Mouse (Mus musculus) heart, postnatal 0 days (tissue): Measurements from ENCODE around the gene Hoxb9. TPM values are rescaled to one million over a fixed set of nuclear protein-coding genes. Genes with fewer than 3 reads are reported as not detected.
A peak's percentile ranks its signal among the peaks of the same experiment; 100 is the strongest.

Experiments
- ATAC-seq: fragments of 200-750 bp; cut with Nextera tagmentation; 2 replicates; pipeline ENCODE4 v1.8.0; 2017; ENCODE audit warnings: low read depth, moderate number of reproducible peaks, moderate library complexity; ENCODE audit not compliant: insufficient read depth
- DNase-seq: peaks from one replicate; pipeline ENCODE4 v3.0.0-alpha.2; 2016; ENCODE audit warnings: low spot score
- H3K27ac ChIP-seq: fragments of 300-500 bp; sonication (generic); 2 replicates; pipeline ENCODE4 v1.5.1; 2014; ENCODE audit warnings: low read depth, mild to moderate bottlenecking
- H3K27me3 ChIP-seq: fragments of 300-500 bp; sonication (generic); 2 replicates; pipeline ENCODE4 v1.6.1; 2014; ENCODE audit warnings: low read length, mixed read lengths; ENCODE audit not compliant: control insufficient read depth, insufficient read depth
- H3K36me3 ChIP-seq: fragments of 300-500 bp; sonication (generic); replicated peaks from 2 replicates; pipeline ENCODE4 v1.6.1; 2014; ENCODE audit warnings: low read length, mixed read lengths; ENCODE audit not compliant: control insufficient read depth, insufficient read depth
- H3K4me1 ChIP-seq: fragments of 300-500 bp; sonication (generic); 2 replicates; pipeline ENCODE4 v1.6.1; 2014; ENCODE audit warnings: antibody characterized with exemption; ENCODE audit not compliant: control insufficient read depth, insufficient read depth
- H3K4me2 ChIP-seq: fragments of 300-500 bp; sonication (generic); 2 replicates; pipeline ENCODE4 v1.6.1; 2014; ENCODE audit warnings: low read depth, mild to moderate bottlenecking, low read length, moderate library complexity
- H3K4me3 ChIP-seq: fragments of 300-500 bp; sonication (generic); 2 replicates; pipeline ENCODE4 v1.5.1; 2014; ENCODE audit warnings: low read depth, low read length
- H3K9ac ChIP-seq: fragments of 300-500 bp; sonication (generic); replicated peaks from 2 replicates; pipeline ENCODE4 v1.6.1; 2014; ENCODE audit warnings: low read depth, low read length, mixed read lengths
- H3K9me3 ChIP-seq: fragments of 300-500 bp; sonication (generic); replicated peaks from 2 replicates; pipeline ENCODE4 v1.6.1; 2016; ENCODE audit warnings: low read length; ENCODE audit not compliant: control insufficient read depth
- CTCF ChIP-seq: IDR thresholded peaks from 2 replicates; pipeline ENCODE4 v1.5.1; 2016; ENCODE audit warnings: antibody characterized with exemption, control low read depth, low read depth
- EP300 ChIP-seq: IDR thresholded peaks from 2 replicates; pipeline ENCODE4 v1.6.1; 2016; ENCODE audit warnings: antibody characterized with exemption, low read depth
- WGBS: fragments of 180-500 bp; shearing (Covaris S2); extraction: QIAGEN DNeasy Blood & Tissue Kit; methylation state at CpG from one replicate; pipeline ENCODE4 v1.1.7; 2014; 5-methylcytosine and 5-hydroxymethylcytosine counted together
- microRNA counts: library from miRNA; unstranded; fragments of <30 nt; microRNA quantifications from one replicate; lab custom pipeline; 2015
- microRNA-seq: library from miRNA; unstranded; fragments of <30 nt; microRNA quantifications from one replicate; pipeline ENCODE4, GENCODE M21; 2016
- polyA plus RNA-seq: library from polyadenylated mRNA; unstranded; fragments of >200 nt; fragmentation: Nextera tagmentation; extraction: Ambion mirVana; gene quantifications from 2 replicates; pipeline ENCODE4 v1.2.1, GENCODE M21; 2015
- total RNA-seq: library from RNA; depleted of rRNA; stranded (reverse); fragments of >200 nt; gene quantifications from 2 replicates; pipeline ENCODE4 v1.2.3, GENCODE M21; 2014; ENCODE audit warnings: low replicate concordance; rRNA removed

Gene Hoxb9
- total and polyA plus RNA-seq, 2 experiments from 2014 or later, result not detected

DNA sequence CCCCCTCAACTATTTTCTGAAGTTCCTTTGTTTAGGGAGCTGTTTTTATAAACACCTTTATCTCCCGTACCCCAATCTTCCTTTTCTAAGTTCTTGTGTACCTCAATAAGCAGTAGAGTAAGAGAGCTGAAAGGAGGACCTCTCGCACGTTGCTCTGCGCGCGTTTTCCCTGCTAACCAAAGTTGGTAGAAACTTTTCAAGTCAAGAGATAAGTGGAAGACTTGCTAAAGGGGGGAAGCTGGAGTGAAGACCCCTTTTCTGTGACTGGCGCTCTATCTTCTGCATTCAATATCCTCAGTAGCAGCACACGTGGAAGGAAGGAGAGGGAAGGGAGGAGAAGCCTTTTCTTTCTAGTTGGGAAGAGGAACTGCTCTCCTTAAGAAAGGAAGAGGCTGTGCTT lies 53.7 kb downstream of the Hoxb9 start:
- ATAC-seq (no peak), DNase-seq (no peak)
- no peaks in the 10 kb centered on the region for H3K36me3 ChIP-seq
- H3K27ac ChIP-seq, result no peak overlapping the region
- H3K9me3 ChIP-seq, result no peaks in the 10 kb centered on the region
- H3K27me3 ChIP-seq, result peaks cover 100% of the 10 kb centered on the region
- no peak overlapping the region for H3K9ac ChIP-seq
- TF ChIP-seq EP300 (no peak), CTCF (no peak)
- H3K4me3 ChIP-seq, result no peak overlapping the region
- H3K4me1 ChIP-seq, result no peaks in the 10 kb centered on the region
- 24% methylated on average over 8 of the region's 8 CpGs for WGBS
- no peak overlapping the region for H3K4me2 ChIP-seq

DNA sequence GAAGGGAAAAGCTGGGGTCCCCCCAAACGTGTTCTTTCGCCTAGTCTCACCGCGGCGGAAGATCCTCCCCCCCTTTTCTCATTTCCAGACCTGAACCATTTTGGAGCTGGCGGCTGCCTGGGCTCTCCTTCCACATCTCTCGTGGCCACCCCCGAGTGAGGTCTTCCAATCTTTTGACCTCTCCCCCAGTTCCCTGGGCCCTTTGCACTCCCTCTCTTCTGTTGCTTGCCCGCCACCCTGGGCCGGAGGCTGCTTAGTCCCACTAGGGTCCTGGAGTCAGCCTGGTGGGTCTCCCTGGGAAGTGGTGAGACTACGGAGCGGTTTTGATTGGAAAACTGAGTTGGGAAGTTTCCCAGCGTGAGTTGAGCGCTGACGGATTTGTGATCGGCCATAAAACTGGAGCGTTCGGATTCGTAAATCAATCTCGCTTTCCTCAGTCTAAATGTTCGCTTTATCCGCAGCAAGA lies 54.5 kb downstream of the Hoxb9 start:
- no peak overlapping the region for H3K9ac ChIP-seq

More for the DNA sequence above, 54.5 kb downstream of the Hoxb9 start:
- ATAC-seq, result no peak
- DNase-seq, result no peak
- Histone ChIP-seq H3K27me3 (peaks cover 100% of the 10 kb centered on the region), H3K36me3 (no peaks in the 10 kb centered on the region), H3K9me3 (no peaks in the 10 kb centered on the region), H3K4me2 (no peak overlapping the region), H3K4me3 (no peak overlapping the region), H3K27ac (no peak overlapping the region), H3K4me1 (no peaks in the 10 kb centered on the region)
- TF ChIP-seq EP300, result no peak
- no peak for TF ChIP-seq CTCF
- 15% methylated on average over 22 of the region's 22 CpGs for WGBS

MicroRNAs encoded within 50 kb of the gene (microRNA counts, 519-probe panel; counts per million panel counts)
- microRNA mmu-miR-10a (lab: Ali Mortazavi, UCI), result 3,314 counts per million, percentile 37 among the panel's probes with 10 or more counts
- 2,535 counts per million, percentile 28 among the panel's probes with 10 or more counts for microRNA mmu-miR-196a (lab: Ali Mortazavi, UCI)

Small RNAs within 50 kb of the gene (microRNA-seq; reads per million reads assigned to microRNA genes)
- gene Mir10a (1,156 reads per million, percentile 80 among the genes with 10 or more reads in this experiment), gene Mir196a-1 (not detected)

Other genes with a start within 250 kb of the Hoxb9 start
- not detected in 2 replicates for gene Gip, start 246.9 kb upstream of the Hoxb9 start, total RNA-seq
- gene Gip, start 246.9 kb upstream of the Hoxb9 start, polyA plus RNA-seq, result not detected in 2 replicates
- 24.0 and 25.2 TPM in 2 replicates for gene Snf8, start 236.6 kb upstream of the Hoxb9 start, total RNA-seq
- 59.4 and 63.0 TPM in 2 replicates for gene Snf8, start 236.6 kb upstream of the Hoxb9 start, polyA plus RNA-seq
- gene Ube2z, start 206.1 kb upstream of the Hoxb9 start, total RNA-seq, result 42.4 and 44.4 TPM in 2 replicates
- 19.3 and 20.0 TPM in 2 replicates for gene Ube2z, start 206.1 kb upstream of the Hoxb9 start, polyA plus RNA-seq
- 4,197 and 4,922 TPM in 2 replicates for gene Atp5g1, start 195.8 kb upstream of the Hoxb9 start, total RNA-seq
- gene Atp5g1, start 195.8 kb upstream of the Hoxb9 start, polyA plus RNA-seq, result 4,840 and 4,941 TPM in 2 replicates
- not detected in 2 replicates for gene Calcoco2, start 159.5 kb upstream of the Hoxb9 start, total RNA-seq
- not detected in 2 replicates for gene Calcoco2, start 159.5 kb upstream of the Hoxb9 start, polyA plus RNA-seq
- not detected in 2 replicates for gene Ttll6, start 137.7 kb upstream of the Hoxb9 start, total RNA-seq
- not detected in 2 replicates for gene Ttll6, start 137.7 kb upstream of the Hoxb9 start, polyA plus RNA-seq
- gene Hoxb13, start 77.1 kb upstream of the Hoxb9 start, total RNA-seq, result not detected in 2 replicates
- not detected in 2 replicates for gene Hoxb13, start 77.1 kb upstream of the Hoxb9 start, polyA plus RNA-seq
- not detected in 2 replicates for gene Hoxb8, start 10.4 kb downstream of the Hoxb9 start, total RNA-seq
- not detected in 2 replicates for gene Hoxb8, start 10.4 kb downstream of the Hoxb9 start, polyA plus RNA-seq
- not detected in 2 replicates for gene Hoxb7, start 15.2 kb downstream of the Hoxb9 start, total RNA-seq
- gene Hoxb7, start 15.2 kb downstream of the Hoxb9 start, polyA plus RNA-seq, result 0.20 TPM in 1 of 2 replicates, not detected in the other
- gene Hoxb6, start 21.0 kb downstream of the Hoxb9 start, total RNA-seq, result not detected in 2 replicates
- gene Hoxb6, start 21.0 kb downstream of the Hoxb9 start, polyA plus RNA-seq, result not detected in 2 replicates
- 0.19 TPM in 1 of 2 replicates, not detected in the other for gene Hoxb5, start 31.9 kb downstream of the Hoxb9 start, total RNA-seq
- gene Hoxb5, start 31.9 kb downstream of the Hoxb9 start, polyA plus RNA-seq, result 0.08 and 0.25 TPM in 2 replicates
- 0.39 and 2.3 TPM in 2 replicates for gene Hoxb4, start 46.8 kb downstream of the Hoxb9 start, total RNA-seq
- gene Hoxb4, start 46.8 kb downstream of the Hoxb9 start, polyA plus RNA-seq, result 0.19 and 0.25 TPM in 2 replicates
- gene Hoxb3, start 51.9 kb downstream of the Hoxb9 start, total RNA-seq, result 0.08 and 0.66 TPM in 2 replicates
- 0.15 and 0.32 TPM in 2 replicates for gene Hoxb3, start 51.9 kb downstream of the Hoxb9 start, polyA plus RNA-seq
- gene Hoxb2, start 79.1 kb downstream of the Hoxb9 start, total RNA-seq, result 1.9 and 3.2 TPM in 2 replicates
- gene Hoxb2, start 79.1 kb downstream of the Hoxb9 start, polyA plus RNA-seq, result 0.97 and 1.8 TPM in 2 replicates
- gene Hoxb1, start 94.3 kb downstream of the Hoxb9 start, total RNA-seq, result not detected in 2 replicates
- not detected in 2 replicates for gene Hoxb1, start 94.3 kb downstream of the Hoxb9 start, polyA plus RNA-seq
- gene Skap1, start 193.1 kb downstream of the Hoxb9 start, total RNA-seq, result 4.4 TPM in 1 of 2 replicates, not detected in the other
- gene Skap1, start 193.1 kb downstream of the Hoxb9 start, polyA plus RNA-seq, result 0.11 TPM in 1 of 2 replicates, not detected in the other